Mouse (Mus musculus) hindbrain, embryonic 15.5 days (tissue): Measurements from ENCODE around the gene Scfd2. TPM values are rescaled to one million over a fixed set of nuclear protein-coding genes. Genes with fewer than 3 reads are reported as not detected.

Source experiments
- ATAC-seq: fragments of 200-750 bp; cut with Nextera tagmentation; 2 replicates; pipeline ENCODE4 v1.8.0; 2017; ENCODE audit warnings: low read depth, moderate number of reproducible peaks, moderate TSS enrichment; ENCODE audit not compliant: low FRiP score
- H3K27ac ChIP-seq: fragments of 300-500 bp; sonication (generic); replicated peaks from 2 replicates; pipeline ENCODE4 v1.5.1; 2015; ENCODE audit warnings: mild to moderate bottlenecking, inconsistent platforms
- H3K27me3 ChIP-seq: fragments of 300-500 bp; sonication (generic); 2 replicates; pipeline ENCODE4 v1.6.1; 2015; ENCODE audit warnings: control low read depth, inconsistent platforms
- H3K36me3 ChIP-seq: fragments of 300-500 bp; sonication (generic); 2 replicates; pipeline ENCODE4 v1.6.1; 2015; ENCODE audit warnings: control low read depth, inconsistent platforms
- H3K4me1 ChIP-seq: fragments of 300-500 bp; sonication (generic); replicated peaks from 2 replicates; pipeline ENCODE4 v1.6.1; 2015; ENCODE audit warnings: control low read depth, inconsistent platforms
- H3K4me2 ChIP-seq: fragments of 300-500 bp; sonication (generic); 2 replicates; pipeline ENCODE4 v1.6.1; 2015; ENCODE audit warnings: moderate library complexity, mild to moderate bottlenecking, inconsistent platforms
- H3K4me3 ChIP-seq: fragments of 300-500 bp; sonication (generic); 2 replicates; pipeline ENCODE4 v1.5.1; 2015; ENCODE audit warnings: mild to moderate bottlenecking, inconsistent platforms
- H3K9ac ChIP-seq: fragments of 300-500 bp; sonication (generic); 2 replicates; pipeline ENCODE4 v1.6.1; 2015; ENCODE audit warnings: inconsistent platforms
- H3K9me3 ChIP-seq: fragments of 300-500 bp; sonication (generic); 2 replicates; pipeline ENCODE4 v1.6.1; 2016; ENCODE audit warnings: control low read depth, inconsistent platforms
- WGBS: fragments of 180-500 bp; shearing (Covaris S2); methylation state at CpG from one replicate; pipeline ENCODE4 v1.1.7; 2015; 5-methylcytosine and 5-hydroxymethylcytosine counted together
- polyA plus RNA-seq: library from polyadenylated mRNA; unstranded; fragments of >200 nt; fragmentation: Nextera tagmentation; extraction: Ambion mirVana; gene quantifications from 2 replicates; pipeline ENCODE4 v1.2.1, GENCODE M21; 2015

Scfd2 gene
- polyA plus RNA-seq, 1 experiment from 2014 or later: 20.7 TPM

- Histone ChIP-seq H3K36me3 (no peaks in the 10 kb centered on the region), H3K27me3 (no peaks in the 10 kb centered on the region), H3K27ac (no peak overlapping the region), H3K4me2 (no peak overlapping the region), H3K9ac (no peak overlapping the region), H3K9me3 (no peaks in the 10 kb centered on the region), H3K4me1 (no peaks in the 10 kb centered on the region), H3K4me3 (no peak overlapping the region)
- 19% methylated on average over 6 of the region's 6 CpGs for WGBS
- no peak for ATAC-seq
Observed at GRCm38 (mm10) chr5:74482633-74483032, 48.9 kb downstream of the Scfd2 start.

DNA sequence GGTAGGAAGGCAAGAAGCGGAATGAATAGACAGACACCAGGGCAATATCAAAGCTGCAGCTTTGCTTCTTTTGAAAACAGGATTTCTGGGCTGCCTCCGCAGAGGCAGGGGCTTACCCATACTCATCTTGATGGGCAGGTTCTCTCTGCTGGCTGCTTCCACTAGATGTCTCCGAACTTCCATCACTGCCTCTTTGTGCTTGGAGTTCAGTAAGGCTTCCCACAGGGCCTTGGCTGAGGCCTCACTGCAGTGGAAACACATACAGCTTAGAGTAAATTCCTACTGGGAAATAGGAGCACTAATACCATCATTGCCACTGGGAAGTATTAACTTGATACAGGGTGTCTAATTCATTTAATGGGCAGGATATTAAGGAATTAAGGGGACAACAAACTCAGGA lies 49.5 kb downstream of the Scfd2 start:
- no peaks in the 10 kb centered on the region for H3K27me3 ChIP-seq
- H3K9ac ChIP-seq: no peak overlapping the region
- H3K27ac ChIP-seq: no peak overlapping the region
- H3K4me2 ChIP-seq: no peak overlapping the region
- 68% methylated on average over 3 of the region's 3 CpGs for WGBS
- no peaks in the 10 kb centered on the region for H3K9me3 ChIP-seq
- H3K4me3 ChIP-seq: no peak overlapping the region
- no peak for ATAC-seq
- no peaks in the 10 kb centered on the region for H3K4me1 ChIP-seq
- no peaks in the 10 kb centered on the region for H3K36me3 ChIP-seq

- Histone ChIP-seq H3K4me1 (no peaks in the 10 kb centered on the region), H3K9ac (no peak overlapping the region), H3K36me3 (no peaks in the 10 kb centered on the region), H3K27me3 (no peaks in the 10 kb centered on the region), H3K27ac (no peak overlapping the region), H3K4me2 (no peak overlapping the region), H3K9me3 (no peaks in the 10 kb centered on the region), H3K4me3 (no peak overlapping the region)
- 86% methylated on average over 4 of the region's 4 CpGs for WGBS
- no peak for ATAC-seq
Observed at GRCm38 (mm10) chr5:74480409-74480808, 51.1 kb downstream of the Scfd2 start.

DNA sequence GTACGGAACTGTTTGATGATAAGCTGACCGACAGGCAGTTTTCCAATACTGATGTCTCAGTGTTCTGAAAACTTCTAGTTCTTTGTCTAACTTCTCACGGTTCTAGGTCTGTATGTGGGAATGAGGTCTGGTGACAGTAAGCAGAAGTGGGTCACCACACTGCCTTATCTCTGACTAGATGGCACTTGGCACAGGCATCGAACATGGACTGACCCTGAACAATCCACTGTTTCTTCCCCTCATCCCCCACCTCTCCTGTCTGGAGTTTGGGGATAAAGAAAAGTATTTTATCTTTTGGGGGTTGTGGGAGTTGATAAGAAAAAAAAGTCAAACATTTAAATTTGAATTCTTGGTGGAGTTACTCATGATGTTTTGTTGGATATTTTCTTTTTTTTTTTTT lies 51.6 kb downstream of the Scfd2 start:
- Histone ChIP-seq H3K27ac (no peak overlapping the region), H3K9ac (no peak overlapping the region), H3K9me3 (no peaks in the 10 kb centered on the region), H3K4me3 (no peak overlapping the region), H3K4me2 (no peak overlapping the region), H3K36me3 (no peaks in the 10 kb centered on the region), H3K4me1 (no peaks in the 10 kb centered on the region), H3K27me3 (no peaks in the 10 kb centered on the region)
- WGBS: 90% methylated on average over 4 of the region's 4 CpGs
- ATAC-seq: no peak

DNA sequence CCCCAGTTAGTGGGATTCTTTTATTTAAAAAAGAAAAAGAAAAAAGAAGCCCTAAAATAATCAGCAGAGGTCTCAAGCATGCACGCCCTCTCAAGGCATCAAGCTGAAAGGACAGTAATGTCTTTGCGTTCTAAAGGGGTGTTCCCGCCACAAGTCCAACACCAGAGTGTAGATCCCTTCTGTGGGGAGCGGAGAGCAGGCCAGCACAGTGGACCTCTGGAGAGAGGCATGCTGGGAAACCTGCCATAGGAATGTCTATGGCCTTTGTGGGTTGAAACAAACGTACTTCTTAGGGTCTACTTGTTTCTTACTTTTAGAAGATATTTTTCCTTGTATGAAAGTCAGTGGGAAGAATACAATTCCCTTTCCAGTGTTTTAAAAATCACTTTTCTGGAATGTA lies 52.4 kb downstream of the Scfd2 start:
- Histone ChIP-seq H3K9me3 (no peaks in the 10 kb centered on the region), H3K4me2 (no peak overlapping the region), H3K27me3 (no peaks in the 10 kb centered on the region), H3K4me1 (no peaks in the 10 kb centered on the region), H3K4me3 (no peak overlapping the region), H3K9ac (no peak overlapping the region), H3K27ac (no peak overlapping the region), H3K36me3 (no peaks in the 10 kb centered on the region)
- no peak for ATAC-seq
- WGBS: 80% methylated on average over 5 of the region's 5 CpGs

GRCm38 (mm10) chr5:74476551-74476950 lies 55.0 kb downstream of the Scfd2 start:
- Histone ChIP-seq H3K27ac (no peak overlapping the region), H3K4me3 (no peak overlapping the region), H3K9ac (no peak overlapping the region), H3K4me2 (no peak overlapping the region), H3K4me1 (no peaks in the 10 kb centered on the region), H3K27me3 (no peaks in the 10 kb centered on the region), H3K9me3 (no peaks in the 10 kb centered on the region), H3K36me3 (no peaks in the 10 kb centered on the region)
- ATAC-seq: no peak
- WGBS: 81% methylated on average over 10 of the region's 10 CpGs

- WGBS: 91% methylated on average over 11 of the region's 11 CpGs
- H3K4me2 ChIP-seq: no peak overlapping the region
Observed at GRCm38 (mm10) chr5:74473117-74473516, 58.4 kb downstream of the Scfd2 start.

GRCm38 (mm10) chr5:74470819-74471218 lies 60.7 kb downstream of the Scfd2 start:
- no peak overlapping the region for H3K27ac ChIP-seq
- H3K4me2 ChIP-seq: no peak overlapping the region
- H3K9ac ChIP-seq: no peak overlapping the region
- no peaks in the 10 kb centered on the region for H3K36me3 ChIP-seq
- H3K27me3 ChIP-seq: no peaks in the 10 kb centered on the region
- H3K4me1 ChIP-seq: no peaks in the 10 kb centered on the region
- WGBS: 93% methylated on average over 3 of the region's 3 CpGs
- no peaks in the 10 kb centered on the region for H3K9me3 ChIP-seq
- no peak for ATAC-seq
- no peak overlapping the region for H3K4me3 ChIP-seq

More at GRCm38 (mm10) chr5:74473117-74473516, 58.4 kb downstream of the Scfd2 start:
- Histone ChIP-seq H3K9ac (no peak overlapping the region), H3K4me1 (no peaks in the 10 kb centered on the region), H3K27ac (no peak overlapping the region), H3K4me3 (no peak overlapping the region), H3K27me3 (no peaks in the 10 kb centered on the region), H3K9me3 (no peaks in the 10 kb centered on the region), H3K36me3 (no peaks in the 10 kb centered on the region)
- no peak for ATAC-seq

DNA sequence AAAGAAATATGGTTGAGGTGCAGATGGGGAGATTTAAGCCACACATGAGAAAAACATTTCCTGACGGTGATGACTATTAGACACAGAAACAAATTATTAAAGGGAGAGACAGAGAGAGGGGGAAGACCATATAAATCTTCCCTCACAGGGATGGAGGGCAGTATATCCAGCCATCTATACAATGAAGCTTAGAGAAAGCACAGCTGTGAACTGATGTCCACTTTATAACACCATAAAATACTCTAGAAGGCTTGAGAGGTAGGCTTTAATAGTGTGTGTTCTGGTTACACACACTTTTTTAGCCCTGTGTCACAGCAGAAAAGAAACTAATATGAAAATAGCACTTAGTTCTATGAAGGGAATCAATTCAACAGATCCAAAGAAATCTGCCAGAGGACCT lies 61.9 kb downstream of the Scfd2 start:
- no peaks in the 10 kb centered on the region for H3K4me1 ChIP-seq
- no peak for ATAC-seq
- 80% methylated on average over 1 of the region's 1 CpGs for WGBS

DNA sequence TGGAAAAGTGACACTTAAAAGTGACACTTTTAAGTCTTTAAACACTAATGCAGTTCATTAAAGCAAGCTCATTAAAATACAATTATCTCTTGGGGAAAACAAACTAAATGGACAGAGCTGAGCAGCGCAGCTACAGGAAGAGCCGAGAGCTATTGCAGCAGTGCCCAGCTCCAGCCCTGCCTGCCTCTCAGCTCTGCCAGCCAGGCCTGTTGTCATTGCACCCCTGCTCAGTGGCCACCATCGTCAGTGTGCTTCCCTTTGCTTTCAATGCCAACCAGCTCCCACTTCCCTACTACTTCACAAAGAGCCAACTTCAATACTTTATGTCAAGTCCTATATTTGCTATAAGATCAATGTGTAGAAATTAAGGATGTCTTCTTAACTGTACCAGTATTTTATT lies 63.8 kb downstream of the Scfd2 start:
- H3K36me3 ChIP-seq: no peaks in the 10 kb centered on the region
- no peaks in the 10 kb centered on the region for H3K27me3 ChIP-seq
- no peak overlapping the region for H3K27ac ChIP-seq
- H3K4me3 ChIP-seq: no peak overlapping the region
- ATAC-seq: no peak
- WGBS: 50% methylated on average over 3 of the region's 3 CpGs
- no peaks in the 10 kb centered on the region for H3K9me3 ChIP-seq
- no peaks in the 10 kb centered on the region for H3K4me1 ChIP-seq
- H3K4me2 ChIP-seq: no peak overlapping the region
- H3K9ac ChIP-seq: no peak overlapping the region

More for the DNA sequence above, 61.9 kb downstream of the Scfd2 start:
- Histone ChIP-seq H3K4me3 (no peak overlapping the region), H3K36me3 (no peaks in the 10 kb centered on the region), H3K9me3 (no peaks in the 10 kb centered on the region), H3K9ac (no peak overlapping the region), H3K27ac (no peak overlapping the region), H3K4me2 (no peak overlapping the region), H3K27me3 (no peaks in the 10 kb centered on the region)

GRCm38 (mm10) chr5:74456759-74457158 lies 74.8 kb downstream of the Scfd2 start:
- Histone ChIP-seq H3K4me1 (no peaks in the 10 kb centered on the region), H3K27ac (no peak overlapping the region), H3K9ac (no peak overlapping the region), H3K4me3 (no peak overlapping the region), H3K9me3 (no peaks in the 10 kb centered on the region), H3K27me3 (no peaks in the 10 kb centered on the region), H3K36me3 (no peaks in the 10 kb centered on the region), H3K4me2 (no peak overlapping the region)
- WGBS: 95% methylated on average over 2 of the region's 2 CpGs
- ATAC-seq: no peak

DNA sequence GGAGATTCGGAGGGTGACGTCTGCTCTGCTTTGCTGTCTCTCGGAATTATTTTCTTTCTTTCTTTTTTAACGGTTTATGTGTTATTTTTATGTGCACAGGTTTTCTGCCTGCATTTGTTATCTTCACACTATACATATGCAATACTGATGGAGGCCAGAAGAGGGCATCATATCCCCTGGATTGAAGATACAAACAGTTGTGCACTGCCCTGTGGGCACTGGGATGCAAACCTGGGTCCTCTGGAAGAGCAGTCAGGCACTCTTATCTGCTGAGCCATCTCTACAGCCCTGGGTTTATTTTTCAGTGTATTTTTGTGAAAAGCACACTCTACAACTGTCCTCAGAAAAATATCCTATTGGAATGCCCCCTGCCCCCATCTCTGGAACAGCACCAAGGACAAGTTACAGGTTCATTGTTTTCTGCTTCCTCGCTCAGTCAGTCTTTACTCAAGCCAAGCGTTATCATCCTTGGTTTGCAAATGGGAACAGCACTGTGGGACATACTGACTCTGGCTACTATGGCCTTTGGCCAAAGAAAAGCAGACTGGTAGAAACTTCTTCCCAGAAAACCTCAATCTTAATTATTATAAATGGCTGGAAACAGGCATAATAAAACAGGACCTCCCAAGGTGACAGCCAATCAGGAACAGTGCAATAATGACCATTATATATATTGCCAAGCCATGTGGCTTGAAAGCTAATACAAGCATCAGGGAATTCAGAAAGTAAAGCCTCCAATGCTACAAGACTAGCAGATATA lies 75.9 kb downstream of the Scfd2 start:
- H3K27ac ChIP-seq: no peak overlapping the region
- H3K9me3 ChIP-seq: no peaks in the 10 kb centered on the region
- WGBS: 89% methylated on average over 6 of the region's 6 CpGs
- no peak overlapping the region for H3K9ac ChIP-seq
- H3K4me3 ChIP-seq: no peak overlapping the region
- no peaks in the 10 kb centered on the region for H3K27me3 ChIP-seq
- H3K4me1 ChIP-seq: no peaks in the 10 kb centered on the region
- H3K4me2 ChIP-seq: no peak overlapping the region
- no peaks in the 10 kb centered on the region for H3K36me3 ChIP-seq
- no peak for ATAC-seq

DNA sequence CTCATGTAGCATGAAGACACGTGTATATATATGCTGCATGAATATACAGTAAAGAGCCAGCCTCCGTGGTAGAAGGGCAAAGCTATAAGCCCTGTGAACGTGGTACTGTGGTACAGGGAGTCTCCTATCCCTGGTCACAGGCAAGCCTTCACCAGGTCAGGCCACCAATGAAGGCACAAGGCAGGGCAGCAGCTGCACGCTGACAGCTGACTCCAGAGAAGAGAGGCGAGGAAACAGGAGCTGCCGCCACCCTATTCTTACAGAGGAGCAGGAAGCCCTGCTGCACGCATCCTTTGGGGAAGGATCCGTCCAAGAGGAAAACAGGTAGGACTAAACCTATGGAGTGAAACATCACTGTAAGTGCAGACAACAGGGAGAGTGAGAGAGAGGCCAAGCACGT lies 76.5 kb downstream of the Scfd2 start:
- Histone ChIP-seq H3K4me2 (no peak overlapping the region), H3K27me3 (no peaks in the 10 kb centered on the region), H3K9ac (no peak overlapping the region), H3K27ac (no peak overlapping the region), H3K9me3 (no peaks in the 10 kb centered on the region), H3K4me3 (no peak overlapping the region), H3K36me3 (no peaks in the 10 kb centered on the region), H3K4me1 (no peaks in the 10 kb centered on the region)
- 86% methylated on average over 9 of the region's 9 CpGs for WGBS
- ATAC-seq: no peak
